Mouse (Mus musculus): ENCODE measurements at regions not wholly inside any gene's neighbourhood (a gene's known extent, or its start where the extent isn't known, plus 50 kb on each side); places are given as distances from the start of the nearest gene placed in this dataset.

- Histone ChIP-seq H3K4me1 (peaks cover 11% of the 10 kb centered on the region), H3K9ac (no peak overlapping the region), H3K9me3 (replicated peaks) (no peaks in the 10 kb centered on the region), H3K27me3 (no peaks in the 10 kb centered on the region), H3K4me2 (replicated peaks) (no peak overlapping the region), H3K27ac (no peak overlapping the region), H3K36me3 (no peaks in the 10 kb centered on the region), H3K4me3 (no peak overlapping the region)
- WGBS, result 19% methylated on average over 12 of the region's 13 CpGs
- no peak for ATAC-seq (ENCODE audit: low FRiP score)
These were observed 86.9 kb downstream of the Inhbb start for GRCm38 (mm10) chr1:119335171-119335570.

GRCm38 (mm10) chr1:119330751-119331326 is 91.2 kb downstream of the Inhbb start:
- Histone ChIP-seq H3K27ac (no peak overlapping the region), H3K9me3 (replicated peaks) (no peaks in the 10 kb centered on the region), H3K9ac (no peak overlapping the region), H3K4me2 (replicated peaks) (no peak overlapping the region), H3K27me3 (no peaks in the 10 kb centered on the region), H3K4me1 (peaks cover 26% of the 10 kb centered on the region), H3K4me3 (no peak overlapping the region), H3K36me3 (no peaks in the 10 kb centered on the region)
- ATAC-seq (ENCODE audit: low FRiP score), result no peak
- 70% methylated on average over 4 of the region's 4 CpGs for WGBS

- 32% methylated on average over 7 of the region's 7 CpGs for WGBS
These were observed 92.2 kb downstream of the Inhbb start for GRCm38 (mm10) chr1:119329693-119330434.

GRCm38 (mm10) chr1:119328921-119329692 is 92.9 kb downstream of the Inhbb start:
- Histone ChIP-seq H3K9me3 (replicated peaks) (no peaks in the 10 kb centered on the region), H3K4me3 (no peak overlapping the region), H3K27me3 (no peaks in the 10 kb centered on the region), H3K9ac (peak overlapping the region; percentile 27), H3K4me1 (peaks cover 22% of the 10 kb centered on the region), H3K4me2 (replicated peaks) (peak overlapping the region; percentile 15; the same call in 1 of the 2 replicates), H3K27ac (peak overlapping the region; percentile 85), H3K36me3 (no peaks in the 10 kb centered on the region)
- peak; percentile 87 for ATAC-seq (ENCODE audit: low FRiP score)
- WGBS, result 3% methylated on average over 15 of the region's 15 CpGs

More at GRCm38 (mm10) chr1:119329693-119330434, 92.2 kb downstream of the Inhbb start:
- H3K9ac ChIP-seq, result peak overlapping the region; percentile 27; the same call in 1 of the 2 replicates
- no peak overlapping the region for H3K4me3 ChIP-seq
- H3K27ac ChIP-seq, result peak overlapping the region; percentile 85
- no peak overlapping the region for H3K4me2 ChIP-seq (replicated peaks)
- no peaks in the 10 kb centered on the region for H3K9me3 ChIP-seq (replicated peaks)
- peak; percentile 50; the same call in 1 of the 2 replicates for ATAC-seq (ENCODE audit: low FRiP score)
- H3K36me3 ChIP-seq, result no peaks in the 10 kb centered on the region
- H3K4me1 ChIP-seq, result peaks cover 22% of the 10 kb centered on the region
- H3K27me3 ChIP-seq, result no peaks in the 10 kb centered on the region

GRCm38 (mm10) chr1:119324551-119324950 is 97.5 kb downstream of the Inhbb start:
- H3K27me3 ChIP-seq, result no peaks in the 10 kb centered on the region
- ATAC-seq (ENCODE audit: low FRiP score), result no peak
- H3K36me3 ChIP-seq, result no peaks in the 10 kb centered on the region
- WGBS, result 77% methylated on average over 8 of the region's 8 CpGs
- no peak overlapping the region for H3K27ac ChIP-seq
- no peaks in the 10 kb centered on the region for H3K9me3 ChIP-seq (replicated peaks)
- no peak overlapping the region for H3K9ac ChIP-seq
- H3K4me1 ChIP-seq, result peaks cover 9% of the 10 kb centered on the region
- no peak overlapping the region for H3K4me3 ChIP-seq
- no peak overlapping the region for H3K4me2 ChIP-seq (replicated peaks)

GRCm38 (mm10) chr1:119322279-119322995 is 99.6 kb downstream of the Inhbb start:
- Histone ChIP-seq H3K4me1 (no peaks in the 10 kb centered on the region), H3K27me3 (no peaks in the 10 kb centered on the region), H3K36me3 (no peaks in the 10 kb centered on the region), H3K9me3 (replicated peaks) (no peaks in the 10 kb centered on the region), H3K27ac (no peak overlapping the region), H3K9ac (no peak overlapping the region), H3K4me2 (replicated peaks) (no peak overlapping the region), H3K4me3 (no peak overlapping the region)
- 78% methylated on average over 10 of the region's 10 CpGs for WGBS
- no peak for ATAC-seq (ENCODE audit: low FRiP score)

GRCm38 (mm10) chr1:119321799-119322198 is 100.2 kb downstream of the Inhbb start:
- H3K4me3 ChIP-seq, result no peak overlapping the region
- H3K4me1 ChIP-seq, result no peaks in the 10 kb centered on the region
- no peak for ATAC-seq (ENCODE audit: low FRiP score)
- H3K9ac ChIP-seq, result no peak overlapping the region
- no peaks in the 10 kb centered on the region for H3K36me3 ChIP-seq
- 94% methylated on average over 8 of the region's 8 CpGs for WGBS
- no peak overlapping the region for H3K4me2 ChIP-seq (replicated peaks)
- no peaks in the 10 kb centered on the region for H3K27me3 ChIP-seq
- H3K9me3 ChIP-seq (replicated peaks), result no peaks in the 10 kb centered on the region
- H3K27ac ChIP-seq, result no peak overlapping the region

GRCm38 (mm10) chr1:119317006-119317405 is 105.0 kb downstream of the Inhbb start:
- Histone ChIP-seq H3K9ac (no peak overlapping the region), H3K27me3 (no peaks in the 10 kb centered on the region), H3K4me2 (replicated peaks) (no peak overlapping the region), H3K9me3 (replicated peaks) (no peaks in the 10 kb centered on the region), H3K4me1 (no peaks in the 10 kb centered on the region), H3K4me3 (no peak overlapping the region), H3K36me3 (no peaks in the 10 kb centered on the region), H3K27ac (no peak overlapping the region)
- 86% methylated on average over 4 of the region's 4 CpGs for WGBS
- ATAC-seq (ENCODE audit: low FRiP score), result no peak

- Histone ChIP-seq H3K27me3 (peaks cover 7% of the 10 kb centered on the region; the same call in 1 of the 2 replicates), H3K27ac (no peak overlapping the region), H3K9ac (no peak overlapping the region), H3K4me1 (peaks cover 23% of the 10 kb centered on the region), H3K9me3 (replicated peaks) (no peaks in the 10 kb centered on the region), H3K4me2 (replicated peaks) (no peak overlapping the region), H3K36me3 (no peaks in the 10 kb centered on the region), H3K4me3 (no peak overlapping the region)
- ATAC-seq (ENCODE audit: low FRiP score), result peak; percentile 27; the same call in 1 of the 2 replicates
- 60% methylated on average over 9 of the region's 9 CpGs for WGBS
These were observed 113.2 kb downstream of the Inhbb start for GRCm38 (mm10) chr1:119308719-119309365.

GRCm38 (mm10) chr1:119305315-119305976 is 116.6 kb downstream of the Inhbb start:
- Histone ChIP-seq H3K9me3 (replicated peaks) (no peaks in the 10 kb centered on the region), H3K36me3 (no peaks in the 10 kb centered on the region), H3K27me3 (peaks cover 15% of the 10 kb centered on the region; the same call in 1 of the 2 replicates), H3K4me1 (peaks cover 23% of the 10 kb centered on the region), H3K27ac (no peak overlapping the region), H3K9ac (no peak overlapping the region), H3K4me3 (no peak overlapping the region), H3K4me2 (replicated peaks) (no peak overlapping the region; the same call in 1 of the 2 replicates)
- peak; percentile 30; the same call in 1 of the 2 replicates for ATAC-seq (ENCODE audit: low FRiP score)
- WGBS, result 4% methylated on average over 13 of the region's 13 CpGs

GRCm38 (mm10) chr1:119304470-119304980 is 117.5 kb downstream of the Inhbb start:
- H3K9me3 ChIP-seq (replicated peaks), result no peaks in the 10 kb centered on the region
- 14% methylated on average over 9 of the region's 9 CpGs for WGBS
- peaks cover 15% of the 10 kb centered on the region; the same call in 1 of the 2 replicates for H3K27me3 ChIP-seq

More at GRCm38 (mm10) chr1:119304470-119304980, 117.5 kb downstream of the Inhbb start:
- Histone ChIP-seq H3K4me2 (replicated peaks) (no peak overlapping the region), H3K27ac (no peak overlapping the region), H3K4me1 (peaks cover 23% of the 10 kb centered on the region), H3K4me3 (no peak overlapping the region), H3K9ac (0 out of 2 replicates have a peak overlapping the region, but pooled peaks have one; percentile 13), H3K36me3 (no peaks in the 10 kb centered on the region)
- ATAC-seq (ENCODE audit: low FRiP score), result no peak
